Mouse (Mus musculus) gastrocnemius, postnatal 36 days (tissue): ENCODE data around the gene Olfr561. TPM values are rescaled to one million over a fixed set of nuclear protein-coding genes. Genes with fewer than 3 reads are reported as not detected.

ENCODE experiments used
- DNase-seq, 2 experiments: peaks; one replicate each; pipeline ENCODE4 v3.0.0; 2022
- intact Hi-C: fragments of 180-260 bp; cut with DNase I; formaldehyde crosslinking; loops from one replicate; pipeline ENCODE4 v1.15.1; 2025
- long read RNA-seq, 2 experiments: library from polyadenylated mRNA; stranded (forward); transcript quantifications; one replicate each; pipeline ENCODE4 v2.0.0; 2021
- total RNA-seq, 2 experiments: library from RNA; stranded (reverse); gene quantifications; 2 replicates each; pipeline ENCODE4 v1.2.3; 2021

Olfr561 gene
- total RNA-seq: not detected
- long read RNA-seq, experiment 1: 0 reads
- long read RNA-seq, experiment 2: 0 reads

GRCm38 (mm10) chr7:102770921-102771320 is at the start of gene Olfr561:
TSS of gene Olfr561 (plus strand) at chr7:102771221.
- no peak for DNase-seq
- intact Hi-C loops: no loop called here

GRCm38 (mm10) chr7:102727391-102727790 is 43.6 kb upstream of the Olfr561 start, which contains the start of gene Olfr559:
TSS of gene Olfr559 (minus strand) at chr7:102727491.
- intact Hi-C loops: no loop called here
- DNase-seq: no peak

GRCm38 (mm10) chr7:102733793-102734192 is 37.2 kb upstream of the Olfr561 start:
- no peak for DNase-seq
- intact Hi-C loops: no loop called here

DNA sequence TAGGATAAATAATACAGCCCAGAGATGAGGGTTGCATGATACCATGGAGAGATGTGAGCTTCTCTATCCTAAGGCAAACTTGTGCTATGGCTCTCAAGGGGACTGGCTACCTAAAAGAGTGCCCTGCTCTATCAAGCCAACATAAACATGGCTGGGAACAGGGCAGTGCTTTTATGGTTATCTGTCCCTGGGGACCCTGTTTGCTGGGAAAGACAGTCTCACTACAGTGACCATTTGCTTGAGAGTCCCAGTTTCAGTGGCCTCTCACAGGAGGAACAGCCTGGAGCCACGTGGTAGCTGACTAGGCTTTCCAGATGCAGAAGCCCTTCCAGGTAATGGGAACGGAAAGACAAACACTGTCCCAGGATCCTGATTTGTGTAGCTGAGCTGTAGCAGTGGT is 33.3 kb upstream of the Olfr561 start:
- no peak for DNase-seq
- intact Hi-C loops: no loop called here

DNA sequence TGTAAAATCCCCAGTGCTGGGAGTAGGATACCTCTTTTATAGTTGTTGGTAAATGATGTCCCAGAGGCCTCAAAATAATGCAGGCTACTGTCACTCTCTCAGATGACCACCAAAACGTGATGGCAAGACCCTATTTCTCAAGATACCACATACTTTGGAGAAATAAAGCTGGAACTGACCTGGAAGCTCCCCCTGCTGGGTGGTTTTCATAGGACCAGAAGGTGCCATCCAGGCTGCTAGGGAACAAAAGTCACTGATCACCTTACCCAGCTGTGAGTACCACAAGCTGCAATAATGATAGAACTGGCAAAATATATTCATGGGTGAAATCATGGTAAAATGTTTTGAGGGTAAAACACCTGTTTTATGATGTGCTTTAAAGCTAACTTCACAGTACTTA is 18.9 kb upstream of the Olfr561 start:
- no peak for DNase-seq
- intact Hi-C loops: no loop called here

DNA sequence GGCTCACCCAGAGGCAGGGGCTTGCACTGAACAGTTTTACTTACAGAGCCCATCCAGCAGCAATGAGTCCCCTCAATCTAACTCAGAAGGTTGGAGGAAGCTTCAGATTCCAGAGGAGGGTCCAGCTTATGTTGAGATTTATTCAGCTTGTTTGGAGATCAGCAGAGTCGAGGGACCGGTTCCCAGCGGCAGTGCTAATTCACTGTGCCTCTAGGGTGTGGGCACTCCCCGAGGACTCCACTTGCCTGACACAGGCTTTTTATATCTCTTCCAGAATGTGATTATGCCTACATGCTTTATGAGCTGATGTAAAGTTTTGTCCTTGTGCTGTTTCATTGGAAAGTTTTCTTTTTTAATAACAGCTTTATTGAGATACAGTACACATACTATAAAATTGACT is 11.8 kb upstream of the Olfr561 start, which contains the start of the genes Olfr560 and Olfr78:
TSS of gene Olfr560 (minus strand) at position 101 of the 400 bp plus-strand sequence.
TSS of gene Olfr78 (minus strand) at position 206 of the 400 bp plus-strand sequence.
- intact Hi-C loops: no loop called here
- no peak for DNase-seq

- DNase-seq: no peak
- intact Hi-C loops: no loop called here
Measured at GRCm38 (mm10) chr7:102803180-102803579, 32.2 kb downstream of the Olfr561 start, which contains the start of gene Olfr564. TSS of gene Olfr564 (plus strand) at chr7:102803480.

Other genes with a start within 250 kb of the Olfr561 start
- gene Olfr547, start 236.5 kb upstream of the Olfr561 start, total RNA-seq: not detected
- gene Olfr548-ps1, start 230.3 kb upstream of the Olfr561 start, total RNA-seq: not detected
- not detected for gene Olfr549, start 221.4 kb upstream of the Olfr561 start, total RNA-seq
- gene Trim21, start 205.7 kb upstream of the Olfr561 start, total RNA-seq: 1 to 10 TPM; 1.7 to 2.8 TPM
- under 1 TPM in 1 of 2 experiments, not detected in 1; 0.08 TPM for gene Olfr550, start 199.8 kb upstream of the Olfr561 start, total RNA-seq
- gene Olfr551, start 179.3 kb upstream of the Olfr561 start, total RNA-seq: not detected
- under 1 TPM in 1 of 2 experiments, not detected in 1; 0.10 TPM for gene Olfr552, start 173.5 kb upstream of the Olfr561 start, total RNA-seq
- gene Olfr553, start 153.0 kb upstream of the Olfr561 start, total RNA-seq: not detected
- not detected for gene Olfr554, start 132.8 kb upstream of the Olfr561 start, total RNA-seq
- not detected for gene Olfr555, start 112.4 kb upstream of the Olfr561 start, total RNA-seq
- not detected for gene Olfr556, start 106.3 kb upstream of the Olfr561 start, total RNA-seq
- 1 to 10 TPM; 3.6 to 4.2 TPM for gene Trim68, start 83.9 kb upstream of the Olfr561 start, total RNA-seq
- not detected for gene Olfr557, start 75.3 kb upstream of the Olfr561 start, total RNA-seq
- gene Olfr558, start 69.0 kb upstream of the Olfr561 start, total RNA-seq: 1 to 10 TPM; 1.5 to 1.7 TPM
- not detected for gene Olfr33, start 52.2 kb upstream of the Olfr561 start, total RNA-seq
- gene Olfr559, start 43.7 kb upstream of the Olfr561 start, total RNA-seq: not detected
- under 1 TPM in 1 of 2 experiments, not detected in 1; 0.17 TPM for gene Olfr560, start 11.9 kb upstream of the Olfr561 start, total RNA-seq
- under 1 TPM; 0.47 to 0.54 TPM for gene Olfr78, start 11.8 kb upstream of the Olfr561 start, total RNA-seq
- gene Olfr564, start 32.3 kb downstream of the Olfr561 start, total RNA-seq: not detected
- gene Olfr566, start 87.5 kb downstream of the Olfr561 start, total RNA-seq: not detected
- not detected for gene Olfr568, start 105.9 kb downstream of the Olfr561 start, total RNA-seq
- not detected for gene Olfr569, start 119.7 kb downstream of the Olfr561 start, total RNA-seq
- gene Olfr570, start 123.4 kb downstream of the Olfr561 start, total RNA-seq: not detected
- not detected for gene Olfr571, start 146.3 kb downstream of the Olfr561 start, total RNA-seq
- not detected for gene Olfr572, start 153.2 kb downstream of the Olfr561 start, total RNA-seq
- gene Olfr573-ps1, start 171.4 kb downstream of the Olfr561 start, total RNA-seq: not detected
- gene Olfr574, start 177.2 kb downstream of the Olfr561 start, total RNA-seq: not detected
- not detected for gene Olfr575, start 187.6 kb downstream of the Olfr561 start, total RNA-seq
- not detected for gene Olfr576, start 191.4 kb downstream of the Olfr561 start, total RNA-seq
- gene Olfr577, start 204.7 kb downstream of the Olfr561 start, total RNA-seq: not detected
- not detected for gene Olfr578, start 218.1 kb downstream of the Olfr561 start, total RNA-seq